Mouse (Mus musculus) cortical plate, adult 2 months (tissue): ENCODE data around the gene Atp2b2.

ENCODE experiments used
- CTCF ChIP-seq: fragments of 200-500 bp; IDR thresholded peaks from 2 replicates; pipeline ENCODE4 v1.5.1; 2011; ENCODE audit warnings: mild to moderate bottlenecking, control low read depth, low read length; ENCODE audit not compliant: insufficient read depth; ENCODE audit errors: extremely low read depth
- POLR2A ChIP-seq: fragments of 200-500 bp; IDR thresholded peaks from 2 replicates; pipeline ENCODE4 v1.6.1; 2011; ENCODE audit warnings: mild to moderate bottlenecking, low read length, control low read depth; ENCODE audit not compliant: insufficient read depth; ENCODE audit errors: extremely low read depth

GRCm38 (mm10) chr6:113787459-113787968, 254.9 kb downstream of the Atp2b2 start:
- TF ChIP-seq POLR2A (no peak), CTCF (no peak)
